Mouse (Mus musculus): ENCODE measurements around the gene Ascl5.

Ascl5 gene

DNA sequence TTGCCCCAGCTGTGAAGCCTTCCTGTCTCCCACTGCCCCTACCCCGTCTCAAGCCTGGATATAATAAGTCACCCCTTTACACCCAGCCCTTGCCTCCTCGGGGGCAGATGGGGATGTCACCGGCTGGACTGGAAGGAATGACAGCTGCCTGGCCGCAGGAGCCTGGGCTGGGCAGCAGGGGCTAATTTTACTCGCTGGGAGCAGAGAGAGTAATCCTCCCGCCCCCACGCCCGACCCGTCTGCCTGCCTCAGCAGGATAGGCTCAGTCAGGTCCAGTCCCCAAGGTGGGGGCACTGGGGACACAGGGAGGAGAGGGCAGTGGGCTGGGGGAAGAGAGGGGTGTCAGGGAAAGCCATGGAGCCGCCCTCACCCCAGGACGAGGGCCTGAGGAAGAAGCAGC is 1.9 kb downstream of the Ascl5 start, which contains the start of gene Cacna1s:
TSS of gene Cacna1s (plus strand) at position 204 of the 400 bp plus-strand sequence.
- DNase-seq, result no peak

DNA sequence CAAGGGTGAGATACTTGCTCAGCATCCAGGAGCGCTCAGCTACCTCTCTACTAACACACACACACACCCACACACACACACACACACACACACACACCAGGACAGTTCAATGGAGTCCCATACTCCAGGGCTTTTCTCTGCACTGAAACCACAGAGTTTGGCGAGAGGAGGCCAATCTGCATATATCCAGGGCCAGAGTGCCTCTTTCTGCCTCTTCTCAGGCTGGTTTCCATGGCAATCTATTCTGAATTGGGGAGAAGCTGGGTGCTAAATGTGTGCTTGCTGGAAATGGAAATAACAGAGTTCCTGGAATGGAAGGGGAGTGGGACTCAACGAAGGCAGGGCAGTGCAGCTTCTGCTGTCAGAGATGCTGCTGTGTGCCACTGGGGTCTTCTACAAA is 5.2 kb downstream of the Ascl5 start:
- DNase-seq, result no peak

DNA sequence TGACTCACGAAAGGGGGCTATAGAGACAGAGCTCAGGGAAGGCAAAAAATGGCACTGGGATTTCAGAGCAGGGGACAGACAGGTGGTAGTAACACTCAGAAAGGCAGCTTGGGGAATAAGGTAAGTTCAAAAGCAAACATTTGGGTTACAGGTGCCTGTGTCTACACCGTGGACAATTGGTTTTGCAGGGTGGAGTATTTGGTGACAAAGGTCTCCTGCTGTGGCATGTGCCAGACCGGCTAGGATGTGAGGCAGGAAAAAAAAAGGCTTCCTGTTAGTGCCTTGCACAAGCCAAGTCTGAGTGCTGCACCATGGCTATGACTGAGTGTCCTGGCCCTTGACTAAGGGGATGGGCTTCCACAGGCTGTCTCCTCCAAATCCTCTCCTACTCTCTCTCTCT is 8.0 kb downstream of the Ascl5 start:
- no peak for DNase-seq

DNA sequence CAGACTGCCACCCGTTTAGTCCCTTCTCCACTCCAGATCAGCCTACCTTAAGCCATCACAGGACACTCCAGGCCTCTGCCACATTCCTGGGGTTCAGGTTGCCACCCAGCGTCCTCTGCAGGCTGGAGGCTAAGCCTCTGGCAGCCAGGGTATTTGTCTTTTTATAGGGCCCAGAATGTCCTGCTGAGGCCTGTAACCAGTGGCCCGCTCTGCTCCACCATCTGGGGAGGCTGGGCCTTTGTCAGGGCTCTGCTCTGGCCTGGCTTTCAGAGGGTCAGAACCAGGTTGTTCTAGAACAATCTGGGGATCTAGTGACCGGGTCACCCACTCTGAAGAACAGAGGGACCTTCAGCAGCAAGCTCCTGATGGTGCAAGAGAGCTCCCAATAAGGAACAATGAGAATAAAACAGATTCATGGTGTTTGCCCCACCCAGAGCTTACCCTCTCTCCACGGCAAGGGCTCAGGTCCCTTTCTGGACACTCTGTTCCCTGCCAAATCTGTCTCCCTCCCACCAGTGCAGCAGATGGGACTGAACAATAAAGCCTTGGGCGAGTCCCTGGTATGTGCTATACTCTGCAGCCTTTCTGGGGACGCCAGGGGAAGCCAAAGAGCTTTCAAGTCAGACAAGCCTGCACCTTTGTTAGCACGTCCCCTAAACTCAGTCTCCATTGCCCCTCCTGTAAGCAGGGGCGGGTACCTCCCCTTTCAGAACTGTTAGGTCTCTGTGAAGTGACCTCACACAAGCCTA is 10.6 kb downstream of the Ascl5 start:
- DNase-seq, result peak; percentile 75

DNA sequence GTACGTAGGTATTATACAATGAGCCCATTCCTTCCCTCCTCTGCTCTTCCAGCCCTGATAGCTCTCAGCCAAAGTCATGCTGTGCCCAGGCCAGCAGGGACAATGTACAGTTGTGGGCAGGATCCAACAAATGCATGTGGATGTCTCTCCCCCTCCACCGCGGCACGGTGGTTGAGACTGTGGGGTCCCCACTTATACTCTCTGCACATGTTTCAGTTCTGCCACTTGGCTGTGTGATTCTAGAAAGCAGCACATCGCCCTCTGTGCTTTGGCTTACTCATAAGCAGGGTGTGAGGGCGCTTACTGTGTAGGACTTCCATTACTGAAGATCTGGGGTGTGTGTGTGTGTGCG is 11.2 kb downstream of the Ascl5 start:
- no peak for DNase-seq

DNA sequence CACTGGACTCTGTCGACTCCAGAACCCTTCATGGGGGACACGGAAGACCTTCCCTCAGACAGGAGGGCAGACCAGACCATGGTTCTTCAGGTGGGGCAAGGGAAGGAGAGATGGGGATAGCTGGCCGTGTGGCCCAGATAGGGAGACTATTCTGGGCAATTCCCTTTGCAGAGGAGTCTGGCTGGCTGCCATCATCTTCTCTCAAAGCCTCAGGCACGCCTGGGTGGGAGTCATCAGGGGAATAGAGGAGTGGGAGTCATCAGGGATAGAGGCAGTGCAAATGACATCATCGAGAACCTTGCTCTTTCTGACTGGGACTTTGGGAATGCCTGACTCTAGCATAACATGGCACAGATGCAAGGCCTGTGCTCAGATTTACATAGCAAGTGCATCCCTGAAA is 13.4 kb downstream of the Ascl5 start:
- DNase-seq, result no peak

DNA sequence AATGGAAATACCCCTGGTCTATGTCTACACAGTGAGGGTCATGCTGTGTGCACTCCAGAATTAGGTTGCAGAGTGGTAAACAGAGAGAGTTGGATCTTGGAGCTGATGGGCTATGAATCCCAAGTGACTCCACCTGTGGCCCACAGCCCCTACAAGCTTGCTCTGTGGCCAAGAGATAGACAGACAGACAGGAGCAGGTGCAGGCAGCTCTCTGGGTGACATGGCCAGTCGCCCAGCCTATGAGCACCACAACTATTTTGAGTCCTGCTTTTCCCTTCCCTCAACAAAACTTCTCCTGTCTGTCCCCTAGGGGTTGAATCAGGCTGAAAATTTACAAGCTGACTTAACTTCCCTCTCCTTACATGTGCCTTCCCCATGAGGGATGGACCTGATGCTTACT is 16.0 kb downstream of the Ascl5 start:
- DNase-seq, result no peak

DNA sequence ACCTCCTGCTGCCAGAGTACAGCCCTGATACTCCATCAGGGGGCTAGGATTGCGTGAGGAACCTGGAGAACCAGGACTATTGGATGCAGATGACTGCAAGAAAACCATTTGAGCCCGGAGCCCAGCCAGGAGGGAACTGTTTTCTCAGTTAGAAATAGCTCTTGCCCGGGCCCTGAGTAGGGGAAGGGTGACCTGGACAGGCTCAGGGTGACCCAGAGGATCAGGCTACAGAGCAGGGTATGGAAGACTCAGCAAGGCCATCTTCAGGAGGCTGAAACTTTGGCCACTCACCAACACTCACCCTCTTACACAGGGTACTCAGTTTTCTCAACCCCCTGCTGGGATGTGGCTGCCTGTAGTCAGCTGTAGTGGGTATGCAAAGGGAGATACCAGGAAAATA is 17.0 kb downstream of the Ascl5 start:
- DNase-seq, result no peak

DNA sequence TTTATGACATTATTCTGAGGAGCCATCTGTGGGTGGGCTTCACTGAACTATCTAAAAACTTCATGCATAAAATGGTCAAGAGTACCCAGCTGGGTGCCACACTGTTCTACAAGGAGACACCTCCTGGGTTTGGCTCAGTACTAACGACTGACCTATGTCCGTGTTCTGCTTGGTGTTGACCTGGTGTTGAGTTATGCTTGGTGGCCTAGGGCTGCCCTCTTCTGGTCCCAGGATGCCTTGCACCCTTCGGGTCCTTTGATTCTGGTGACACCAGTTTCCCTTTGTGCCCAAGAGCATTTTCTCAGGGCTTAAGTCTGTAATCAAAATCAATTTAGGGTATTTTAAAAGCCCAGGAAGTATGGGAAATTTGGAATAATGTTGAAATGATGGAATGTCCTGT is 25.5 kb downstream of the Ascl5 start:
- DNase-seq, result peak; percentile 33

DNA sequence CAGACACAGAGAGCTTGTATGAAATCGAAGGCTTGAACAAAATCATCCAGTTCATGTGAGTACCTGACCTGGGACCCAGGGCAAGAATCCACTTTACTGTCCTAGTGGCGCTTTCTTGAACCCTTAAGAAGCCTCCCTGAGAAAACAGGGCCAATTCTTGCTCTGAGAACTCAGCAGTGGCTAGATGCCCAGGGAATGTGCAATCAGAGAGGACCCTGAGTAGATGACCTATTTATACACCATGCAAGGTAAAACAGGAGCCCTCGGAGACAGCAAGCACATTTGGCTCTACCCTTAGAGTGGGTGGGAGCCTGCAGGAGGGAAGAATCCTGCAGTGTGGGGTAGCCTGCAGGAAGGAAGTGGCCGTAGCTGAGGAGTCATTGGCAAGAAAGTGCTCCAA is 27.1 kb downstream of the Ascl5 start:
- no peak for DNase-seq

DNA sequence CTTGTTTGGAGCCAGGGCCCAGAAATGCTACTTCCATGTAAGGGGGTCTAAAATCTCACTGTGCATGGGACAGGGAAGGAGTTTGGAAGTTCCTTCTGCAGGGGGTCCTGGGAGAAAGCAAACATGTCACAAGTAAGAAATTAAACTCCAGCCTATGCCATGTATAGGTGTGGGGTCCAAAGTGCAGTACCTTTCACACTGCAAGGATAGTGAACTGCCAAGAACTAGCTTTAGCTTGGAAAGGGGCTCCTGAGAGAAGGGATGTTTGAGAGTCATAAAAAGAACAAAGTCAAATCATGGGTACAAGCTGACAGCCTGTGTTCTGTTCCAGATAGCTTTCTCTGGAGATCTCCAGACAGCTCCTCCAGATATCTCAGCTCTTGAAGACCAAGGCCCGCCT is 30.6 kb downstream of the Ascl5 start:
- DNase-seq, result no peak

DNA sequence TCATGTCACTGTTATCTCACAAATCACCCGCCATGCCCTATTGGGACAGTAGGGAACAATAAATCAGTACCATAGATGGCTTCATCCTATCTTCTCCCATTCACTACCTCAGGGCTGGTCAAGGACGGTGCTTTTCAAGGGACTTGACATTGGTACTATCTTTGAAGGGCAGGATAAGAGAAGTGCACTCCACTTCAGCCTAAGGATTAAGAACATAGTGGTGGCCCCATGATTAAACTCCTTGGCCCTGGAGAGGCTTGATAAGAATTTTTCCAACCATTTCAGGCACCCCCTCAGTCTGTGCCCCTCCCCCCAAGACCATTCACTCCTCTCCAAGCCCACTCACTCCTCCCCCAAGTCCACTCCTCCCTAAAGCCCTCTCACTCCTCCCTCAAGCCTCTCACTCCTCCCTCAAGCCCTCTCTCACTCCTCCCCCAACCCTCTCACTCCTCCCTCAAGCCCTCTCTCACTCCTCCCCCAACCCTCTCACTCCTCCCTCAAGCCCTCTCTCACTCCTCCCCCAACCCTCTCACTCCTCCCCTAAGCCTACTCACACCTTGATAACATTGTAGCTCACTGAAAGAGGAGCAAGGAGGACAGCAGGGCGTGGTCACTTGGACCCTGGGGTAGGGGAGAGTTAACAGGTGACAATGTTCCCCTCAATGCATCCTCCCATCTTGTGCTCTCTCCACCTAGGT is 35.5 kb downstream of the Ascl5 start:
- DNase-seq, result no peak

DNA sequence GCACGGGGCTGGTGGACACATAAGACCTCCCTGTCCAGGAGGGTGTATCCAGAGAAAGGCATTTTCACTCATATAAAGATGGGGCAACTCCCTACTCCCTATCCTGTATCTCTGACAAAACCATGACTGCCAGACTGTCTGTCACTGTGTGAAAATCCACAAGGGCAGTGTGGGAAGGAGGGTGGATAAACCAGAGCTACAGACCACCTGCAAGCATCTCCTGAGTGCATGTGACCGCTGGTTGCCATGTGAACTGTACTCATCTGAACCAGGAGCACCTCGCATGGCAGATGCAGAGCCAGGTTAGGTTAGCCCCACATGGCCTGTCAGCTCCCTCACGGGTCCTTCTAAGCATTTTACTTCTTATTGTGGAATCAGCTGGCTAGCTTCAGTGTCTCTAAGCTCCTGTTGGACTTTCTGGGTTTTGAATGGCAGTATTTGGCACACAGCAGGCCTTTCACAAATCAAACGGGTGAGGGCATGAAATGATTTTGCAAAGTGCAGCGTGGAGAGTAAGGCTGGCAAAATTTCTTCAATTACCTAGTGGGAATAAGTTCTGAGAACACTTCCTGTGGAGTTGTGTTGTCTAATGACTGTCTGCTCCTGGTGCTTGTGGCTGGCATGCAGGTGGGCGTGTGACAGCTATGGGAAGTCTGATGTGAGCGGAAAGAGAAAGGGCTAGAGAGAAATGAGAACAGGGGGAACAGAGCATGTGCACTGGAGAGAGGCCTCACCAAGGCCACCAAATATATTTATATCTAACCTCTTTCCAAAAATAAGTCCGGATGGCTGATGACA is 39.0 kb downstream of the Ascl5 start:
- DNase-seq, result no peak

DNA sequence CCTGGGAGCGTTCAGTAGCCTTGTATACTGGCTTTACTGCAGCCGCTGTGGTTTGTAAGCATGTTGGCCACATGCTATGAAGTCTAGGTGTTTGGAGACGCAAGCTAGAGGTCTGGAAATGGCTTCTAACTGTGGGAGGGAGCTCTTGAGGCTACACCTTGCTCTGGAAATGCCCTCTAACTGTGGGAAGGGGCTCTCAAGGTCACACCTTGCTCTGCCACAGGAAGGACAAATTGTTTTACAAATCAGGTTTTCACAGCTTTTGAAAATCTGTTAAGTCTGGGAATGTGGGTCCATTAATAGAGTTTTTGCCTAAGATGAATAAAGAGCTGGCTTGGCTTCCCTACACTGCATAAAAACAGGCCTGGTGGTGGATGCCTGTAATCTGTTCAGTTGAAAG is 43.1 kb downstream of the Ascl5 start:
- no peak for DNase-seq

DNA sequence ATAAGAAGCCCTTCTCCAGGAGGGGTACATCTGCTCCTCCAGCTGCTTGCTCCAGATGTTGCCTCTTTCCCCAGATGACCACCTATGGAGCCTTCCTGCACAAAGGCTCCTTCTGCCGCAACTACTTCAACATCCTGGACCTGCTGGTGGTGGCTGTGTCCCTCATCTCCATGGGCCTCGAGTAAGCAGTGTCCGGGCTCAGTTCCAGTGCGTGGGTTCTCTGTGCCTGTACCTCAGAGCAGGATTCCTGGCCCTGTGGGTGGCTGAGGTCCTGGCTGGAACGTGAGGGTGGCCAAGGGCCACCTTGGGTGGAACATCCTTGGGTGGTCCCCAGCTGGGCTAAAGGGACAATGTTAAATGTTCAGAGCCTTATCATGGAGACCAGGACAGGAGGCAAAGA is 44.2 kb downstream of the Ascl5 start:
- no peak for DNase-seq

Measured in thymus, postnatal 14 days (tissue).